Mouse (Mus musculus) small intestine, adult 2 months (tissue): Measurements from ENCODE around the gene Frrs1. TPM values are rescaled to one million over a fixed set of nuclear protein-coding genes. Genes with fewer than 3 reads are reported as not detected.

ENCODE experiments used
- H3K27ac ChIP-seq: fragments of 200-500 bp; 2 replicates; pipeline ENCODE4 v1.5.1; 2012; ENCODE audit warnings: low read depth, low read length, control low read depth, inconsistent platforms; ENCODE audit not compliant: insufficient read depth
- H3K27me3 ChIP-seq: fragments of 200-500 bp; 2 replicates; pipeline ENCODE4 v1.6.1; 2012; ENCODE audit warnings: mild to moderate bottlenecking, moderate library complexity, low read length, inconsistent platforms; ENCODE audit not compliant: control insufficient read depth, insufficient read depth
- H3K36me3 ChIP-seq: fragments of 200-500 bp; 2 replicates; pipeline ENCODE4 v1.6.1; 2012; ENCODE audit warnings: mild to moderate bottlenecking, low read length, control low read depth, inconsistent platforms; ENCODE audit not compliant: control insufficient read depth, insufficient read depth
- H3K4me1 ChIP-seq: fragments of 200-500 bp; 2 replicates; pipeline ENCODE4 v1.6.1; 2012; ENCODE audit warnings: low read length, inconsistent platforms, mixed read lengths; ENCODE audit not compliant: control insufficient read depth, insufficient read depth, insufficient read length
- H3K4me3 ChIP-seq: fragments of 200-500 bp; 2 replicates; pipeline ENCODE4 v1.5.1; 2012; ENCODE audit warnings: low read depth, mild to moderate bottlenecking, control low read depth, inconsistent platforms, low read length, moderate library complexity
- CTCF ChIP-seq: fragments of 200-500 bp; IDR thresholded peaks from 2 replicates; pipeline ENCODE4 v1.5.1; 2012; ENCODE audit warnings: low read depth, mild to moderate bottlenecking, control low read depth, inconsistent platforms, low read length, moderate library complexity, mixed read lengths; ENCODE audit not compliant: insufficient replicate concordance, insufficient read length; ENCODE audit errors: extremely low read depth
- POLR2A ChIP-seq: fragments of 200-500 bp; IDR thresholded peaks from 2 replicates; pipeline ENCODE4 v1.6.1; 2012; ENCODE audit warnings: low read depth, mild to moderate bottlenecking, control low read depth, inconsistent platforms, low read length, moderate library complexity
- WGBS: fragments of 180-500 bp; shearing (Covaris S2); methylation state at CpG from one replicate; pipeline ENCODE4 v1.1.7; 2018; 5-methylcytosine and 5-hydroxymethylcytosine counted together
- polyA plus RNA-seq: library from polyadenylated mRNA; depleted of rRNA; stranded (reverse); fragments of >200 nt; gene quantifications from 2 replicates; pipeline ENCODE4 v1.2.3, GENCODE M21; 2012

Gene Frrs1
- polyA plus RNA-seq, 1 experiment = 19.5 TPM

DNA sequence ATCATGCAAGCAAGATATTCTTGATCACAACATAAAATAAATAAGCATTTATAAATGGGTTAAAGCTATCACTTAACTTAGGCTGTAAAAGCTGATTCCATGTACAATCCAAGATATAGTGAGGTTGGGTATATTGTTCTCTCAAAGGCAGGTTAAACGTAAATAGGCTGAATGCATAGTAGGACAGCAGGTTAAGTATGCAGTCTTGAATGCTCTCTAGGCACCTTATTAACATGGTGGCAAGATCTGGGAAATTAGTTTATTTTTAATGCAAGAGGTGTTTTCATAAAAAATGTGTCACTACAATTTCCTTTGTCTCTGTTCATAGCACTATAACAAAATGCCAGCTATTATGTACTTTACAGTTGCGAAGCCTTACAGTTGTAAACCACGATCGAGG lies 23.9 kb upstream of the Frrs1 start:
- no peaks in the 10 kb centered on the region; the same call in 1 of the 2 replicates for H3K4me1 ChIP-seq
- no peak overlapping the region for H3K4me3 ChIP-seq
- 0 out of 2 replicates have a peak overlapping the region, but pooled peaks have one; percentile 38 for H3K27ac ChIP-seq
- no peaks in the 10 kb centered on the region for H3K36me3 ChIP-seq
- 33% methylated on average over 4 of the region's 4 CpGs for WGBS
- TF ChIP-seq POLR2A = no peak
- TF ChIP-seq CTCF = no peak
- H3K27me3 ChIP-seq = no peaks in the 10 kb centered on the region

DNA sequence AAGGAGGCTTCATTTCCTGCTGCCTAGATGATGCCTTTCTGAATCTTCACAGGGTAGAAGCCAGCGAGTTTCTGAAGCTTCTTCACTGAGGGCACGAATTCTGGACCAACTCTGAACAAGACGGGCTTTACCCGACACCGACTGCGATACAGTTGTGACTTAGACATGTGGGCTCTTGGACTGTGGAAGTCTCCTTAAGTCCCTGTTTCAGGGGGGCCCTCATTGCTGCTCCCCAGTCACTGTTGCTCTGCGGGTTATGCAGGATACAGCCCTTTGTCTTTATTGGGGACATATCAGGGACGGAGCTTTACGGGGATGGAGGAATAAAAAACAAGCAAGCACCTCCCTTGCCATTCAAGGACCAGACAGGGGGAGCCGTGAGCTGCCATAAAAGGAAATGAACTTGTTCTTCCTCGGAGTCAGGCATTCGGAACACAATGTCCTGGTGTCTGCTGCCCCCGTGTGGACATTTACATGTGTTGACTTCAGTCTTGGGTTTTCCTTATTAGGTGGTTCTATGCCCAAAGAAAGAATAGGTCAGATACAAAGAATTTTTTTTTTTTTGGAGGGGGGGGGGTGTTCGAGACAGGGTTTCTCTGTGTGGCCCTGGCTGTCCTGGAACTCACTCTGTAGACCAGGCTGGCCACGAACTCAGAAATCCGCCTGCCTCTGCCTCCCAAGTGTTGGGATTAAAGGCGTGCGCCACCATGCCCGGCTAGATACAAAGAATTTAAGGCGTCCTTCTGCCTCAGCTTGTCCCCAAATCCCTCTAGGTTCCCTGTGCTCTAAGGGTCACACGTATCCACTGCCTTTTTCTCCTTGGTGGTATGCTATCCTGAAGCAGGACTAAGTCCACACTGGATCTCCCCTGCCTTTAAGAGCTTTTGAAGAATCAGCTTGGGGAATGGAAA lies 23.2 kb upstream of the Frrs1 start:
- no peak for TF ChIP-seq POLR2A
- TF ChIP-seq CTCF = peak; percentile 87
- H3K36me3 ChIP-seq = no peaks in the 10 kb centered on the region
- H3K4me1 ChIP-seq = no peaks in the 10 kb centered on the region; the same call in 1 of the 2 replicates
- no peaks in the 10 kb centered on the region for H3K27me3 ChIP-seq
- H3K4me3 ChIP-seq = peak overlapping the region; percentile 50
- peak overlapping the region; percentile 38; the same call in 1 of the 2 replicates for H3K27ac ChIP-seq
- 16% methylated on average over 21 of the region's 21 CpGs for WGBS

DNA sequence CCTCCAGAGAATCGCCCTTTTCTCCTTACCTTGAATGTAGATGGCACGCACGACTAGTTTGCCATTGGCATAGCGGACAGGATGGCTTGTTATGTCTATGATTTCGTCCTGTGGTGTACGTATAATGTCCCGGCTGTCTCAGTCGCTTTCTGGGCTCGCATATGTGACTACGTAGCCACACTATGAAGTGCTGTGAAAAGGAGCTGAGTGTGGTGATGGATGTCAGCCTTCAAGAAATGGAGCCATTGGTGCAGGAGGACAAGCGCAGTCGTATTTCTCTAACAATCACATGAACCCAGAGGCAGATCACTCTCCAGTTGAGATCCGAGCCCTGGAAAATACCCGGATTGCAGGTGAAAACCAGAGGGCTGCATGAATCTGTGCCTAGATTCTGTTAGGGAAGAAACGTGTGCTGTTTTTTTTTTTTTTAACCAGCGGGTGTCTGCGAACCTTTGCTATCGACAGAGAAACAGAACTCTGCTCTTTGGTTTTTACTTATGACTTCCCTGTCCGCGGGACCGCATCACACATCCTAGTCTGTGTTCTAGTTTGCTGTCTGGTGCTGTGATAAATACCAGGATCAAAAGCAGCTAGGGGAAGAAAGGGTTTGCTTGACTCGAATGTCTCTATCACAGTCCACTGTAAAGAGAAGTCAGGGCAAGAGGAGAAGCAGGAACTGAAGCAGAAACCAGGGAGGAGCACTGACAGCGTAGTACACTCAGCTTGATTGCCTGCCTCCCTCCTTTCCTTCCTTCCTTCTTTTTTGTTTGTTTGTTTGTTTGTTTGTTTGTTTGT lies 22.4 kb upstream of the Frrs1 start:
- Histone ChIP-seq H3K27ac (no peak overlapping the region), H3K36me3 (no peaks in the 10 kb centered on the region), H3K4me3 (no peak overlapping the region), H3K27me3 (no peaks in the 10 kb centered on the region), H3K4me1 (no peaks in the 10 kb centered on the region; the same call in 1 of the 2 replicates)
- 75% methylated on average over 23 of the region's 23 CpGs for WGBS
- TF ChIP-seq CTCF = no peak
- no peak for TF ChIP-seq POLR2A

DNA sequence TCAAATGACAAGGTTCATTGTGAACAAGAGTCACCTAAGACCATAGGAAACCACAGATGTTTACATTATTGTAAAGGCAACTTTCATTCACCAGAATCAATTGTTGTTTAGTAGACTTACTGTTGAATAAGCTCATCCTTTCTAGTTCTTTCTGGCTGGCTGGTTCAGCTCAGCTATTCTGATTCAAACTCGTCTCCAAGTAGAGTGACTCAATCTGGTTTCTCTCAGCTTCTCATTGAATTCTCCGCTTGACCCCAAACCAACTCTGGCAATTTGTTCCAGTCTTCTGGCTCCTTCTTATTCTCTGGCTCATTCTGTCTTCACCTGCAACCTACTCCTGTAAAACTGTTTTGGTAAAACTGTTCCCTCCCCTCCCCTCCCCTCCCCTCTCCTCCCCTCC lies 18.0 kb upstream of the Frrs1 start:
- no peak overlapping the region for H3K27ac ChIP-seq
- no peaks in the 10 kb centered on the region for H3K36me3 ChIP-seq
- peaks cover 4% of the 10 kb centered on the region; the same call in 1 of the 2 replicates for H3K4me1 ChIP-seq
- TF ChIP-seq CTCF (no peak), POLR2A (no peak)
- H3K27me3 ChIP-seq = no peaks in the 10 kb centered on the region
- 84% methylated on average over 2 of the region's 2 CpGs for WGBS
- no peak overlapping the region for H3K4me3 ChIP-seq

DNA sequence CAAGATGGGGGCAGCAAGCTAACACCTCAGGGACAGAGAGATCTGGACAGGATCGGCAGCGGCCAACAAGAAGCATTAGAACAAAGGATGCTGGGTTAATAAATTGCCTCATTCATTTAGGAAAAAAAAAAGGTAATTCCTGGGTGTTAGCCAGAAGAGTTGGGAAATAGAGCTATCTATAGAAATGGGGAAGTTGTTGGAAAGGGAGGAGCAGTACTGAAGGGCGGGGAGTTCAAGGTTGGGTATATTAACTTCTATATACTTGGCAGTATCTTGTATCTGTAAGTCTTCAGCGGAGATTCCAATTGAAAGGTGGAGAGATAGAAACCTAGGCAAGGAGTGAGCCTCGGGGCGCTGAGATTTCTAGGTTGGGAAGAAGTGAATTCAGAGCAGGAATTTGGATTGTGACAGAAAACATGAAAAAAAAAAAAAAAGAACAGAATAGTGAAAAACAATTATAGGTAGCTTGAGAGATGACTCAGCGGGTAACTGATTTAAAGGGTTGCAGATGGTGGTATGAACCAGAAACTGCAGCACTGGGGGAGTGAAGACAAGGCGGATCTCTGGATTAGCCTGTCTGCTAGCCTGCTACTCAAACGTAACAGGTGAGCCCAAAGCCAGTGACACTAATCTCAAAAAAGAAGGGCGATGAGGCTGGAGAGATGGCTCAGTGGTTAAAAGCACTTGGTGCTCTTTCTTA lies 14.2 kb upstream of the Frrs1 start:
- peak overlapping the region; percentile 7; the same call in 1 of the 2 replicates for H3K27ac ChIP-seq
- no peaks in the 10 kb centered on the region for H3K27me3 ChIP-seq
- H3K36me3 ChIP-seq = no peaks in the 10 kb centered on the region
- WGBS = 39% methylated on average over 10 of the region's 10 CpGs
- no peak overlapping the region for H3K4me3 ChIP-seq
- TF ChIP-seq POLR2A = no peak
- no peak for TF ChIP-seq CTCF
- H3K4me1 ChIP-seq = peaks cover 4% of the 10 kb centered on the region; the same call in 1 of the 2 replicates

DNA sequence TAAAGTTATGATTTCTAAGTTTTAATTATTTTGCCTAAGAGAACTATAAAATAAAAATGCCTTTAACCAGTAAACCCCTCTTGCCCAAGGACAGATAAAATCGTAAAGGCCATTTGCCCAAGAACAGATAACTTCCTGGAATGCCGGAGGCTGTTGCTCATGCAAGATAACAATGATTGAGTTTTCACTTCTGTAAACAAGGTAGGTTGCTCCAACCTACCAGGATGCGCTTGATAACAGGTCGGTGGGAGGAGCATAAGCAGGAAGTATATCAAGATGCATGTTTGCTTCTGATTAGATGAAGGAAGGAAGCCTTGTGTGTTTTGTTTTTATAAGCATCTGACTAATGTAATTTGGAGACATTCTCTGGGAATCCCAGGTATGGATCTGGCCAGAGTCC lies 13.2 kb upstream of the Frrs1 start:
- peaks cover 4% of the 10 kb centered on the region; the same call in 1 of the 2 replicates for H3K4me1 ChIP-seq
- no peak overlapping the region for H3K27ac ChIP-seq
- no peaks in the 10 kb centered on the region for H3K27me3 ChIP-seq
- H3K36me3 ChIP-seq = no peaks in the 10 kb centered on the region
- H3K4me3 ChIP-seq = no peak overlapping the region
- TF ChIP-seq CTCF = no peak
- TF ChIP-seq POLR2A = no peak
- WGBS = 17% methylated on average over 4 of the region's 4 CpGs
